Mouse (Mus musculus) left cerebral cortex, adult 8-10 months (tissue): ENCODE measurements around the gene Pgm2. TPM values are rescaled to one million over a fixed set of nuclear protein-coding genes. Genes with fewer than 3 reads are reported as not detected.

Experiments used
- DNase-seq, 2 experiments: peaks; one replicate each; pipeline ENCODE4 v3.0.0; 2022; ENCODE audit warnings: low spot score in 2 of 2
- total RNA-seq, 4 experiments: library from RNA; stranded (reverse); gene quantifications; 2 replicates each; pipeline ENCODE4 v1.2.4; 2022

Pgm2 gene
- total RNA-seq, 4 experiments from 2014 or later: 9.2 to 12.4 (median 11.3) TPM

DNA sequence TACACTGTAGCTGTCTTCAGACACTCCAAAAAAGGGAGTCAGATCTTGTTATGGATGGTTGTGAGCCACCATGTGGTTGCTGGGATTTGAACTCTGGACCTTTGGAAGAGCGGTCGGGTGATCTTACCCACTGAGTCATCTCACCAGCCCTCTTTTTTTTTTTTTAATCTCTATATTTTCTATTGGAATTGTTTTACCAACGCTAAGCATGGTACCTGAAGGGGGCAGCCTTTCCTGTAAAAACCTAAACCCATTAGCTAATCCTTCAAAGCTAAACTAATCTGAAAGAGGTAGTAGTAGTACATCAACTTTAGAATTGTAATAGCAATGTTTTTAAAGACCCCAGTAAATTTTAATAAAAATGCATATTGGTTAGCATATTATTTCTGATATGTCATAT lies 17.2 kb upstream of the Pgm2 start:
- no peak for DNase-seq

DNA sequence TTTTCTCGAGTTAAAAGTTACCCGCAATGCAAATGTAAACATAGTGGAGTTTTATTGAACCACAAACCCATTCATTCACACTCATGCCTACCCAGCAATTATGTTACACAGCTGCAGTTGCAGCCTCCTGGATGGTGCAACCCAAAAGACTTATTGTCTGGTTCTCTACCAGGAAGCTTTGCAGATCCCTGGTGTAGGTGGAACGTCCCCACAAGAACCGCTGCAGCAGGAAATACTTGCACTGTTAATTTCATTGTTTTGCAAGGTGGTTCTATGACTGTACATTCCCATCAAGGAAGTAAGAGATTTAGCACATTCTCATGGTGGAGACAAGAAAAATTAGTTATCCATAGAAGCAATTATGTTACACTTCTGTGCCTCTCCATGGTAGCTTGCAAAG lies 15.4 kb upstream of the Pgm2 start:
- DNase-seq: no peak

DNA sequence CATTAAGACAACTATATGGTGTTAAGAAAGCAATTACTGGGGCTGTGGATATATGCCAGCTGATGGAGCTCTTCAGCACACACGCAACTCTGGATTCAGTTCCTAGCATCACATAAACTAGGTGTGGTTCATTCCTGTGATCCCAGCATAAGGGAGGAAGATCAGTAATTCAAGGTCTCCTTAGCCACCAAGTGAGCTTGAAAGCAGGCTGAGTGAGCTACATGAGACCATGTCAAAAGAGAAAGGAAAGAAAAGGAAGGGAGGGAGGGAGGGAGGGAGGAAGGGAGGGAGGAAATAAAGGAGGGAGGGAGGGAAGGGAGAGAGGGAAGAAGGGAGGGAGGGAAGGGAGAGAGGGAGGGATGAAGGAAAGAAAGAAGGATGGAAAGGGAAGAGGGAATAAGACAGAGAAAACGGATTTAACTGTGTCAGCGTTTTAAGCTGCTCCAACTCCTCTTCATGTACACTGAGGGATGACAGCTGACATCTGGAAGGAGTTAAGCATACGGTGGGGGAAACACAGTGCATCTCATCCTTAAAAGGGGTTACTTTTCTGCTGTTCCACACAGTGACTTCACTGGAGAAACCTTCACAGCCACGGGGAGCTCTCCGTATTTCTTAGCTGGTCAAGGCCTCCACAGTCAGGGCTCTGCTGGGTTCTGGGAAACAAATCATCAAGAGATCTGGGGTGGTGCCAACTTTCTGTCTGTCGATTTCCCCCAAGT lies 13.8 kb upstream of the Pgm2 start:
- DNase-seq: no peak

DNA sequence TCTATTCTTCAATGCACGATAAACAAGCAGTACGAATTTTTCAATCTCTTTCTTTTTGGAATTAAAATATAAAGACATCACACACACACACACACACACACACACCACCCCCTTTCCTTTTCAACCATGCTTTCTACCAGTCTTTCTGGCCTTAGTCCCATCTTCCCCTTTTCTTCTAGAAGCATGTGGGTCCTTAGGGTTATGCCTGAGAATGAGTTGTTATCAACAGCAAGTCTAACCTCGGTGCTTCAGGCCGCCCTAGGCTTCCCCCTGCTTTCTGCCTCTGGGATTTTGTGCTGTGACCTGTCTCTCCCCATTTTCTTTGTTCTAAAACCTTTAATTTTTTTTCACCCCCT lies 13.3 kb upstream of the Pgm2 start:
- no peak for DNase-seq

DNA sequence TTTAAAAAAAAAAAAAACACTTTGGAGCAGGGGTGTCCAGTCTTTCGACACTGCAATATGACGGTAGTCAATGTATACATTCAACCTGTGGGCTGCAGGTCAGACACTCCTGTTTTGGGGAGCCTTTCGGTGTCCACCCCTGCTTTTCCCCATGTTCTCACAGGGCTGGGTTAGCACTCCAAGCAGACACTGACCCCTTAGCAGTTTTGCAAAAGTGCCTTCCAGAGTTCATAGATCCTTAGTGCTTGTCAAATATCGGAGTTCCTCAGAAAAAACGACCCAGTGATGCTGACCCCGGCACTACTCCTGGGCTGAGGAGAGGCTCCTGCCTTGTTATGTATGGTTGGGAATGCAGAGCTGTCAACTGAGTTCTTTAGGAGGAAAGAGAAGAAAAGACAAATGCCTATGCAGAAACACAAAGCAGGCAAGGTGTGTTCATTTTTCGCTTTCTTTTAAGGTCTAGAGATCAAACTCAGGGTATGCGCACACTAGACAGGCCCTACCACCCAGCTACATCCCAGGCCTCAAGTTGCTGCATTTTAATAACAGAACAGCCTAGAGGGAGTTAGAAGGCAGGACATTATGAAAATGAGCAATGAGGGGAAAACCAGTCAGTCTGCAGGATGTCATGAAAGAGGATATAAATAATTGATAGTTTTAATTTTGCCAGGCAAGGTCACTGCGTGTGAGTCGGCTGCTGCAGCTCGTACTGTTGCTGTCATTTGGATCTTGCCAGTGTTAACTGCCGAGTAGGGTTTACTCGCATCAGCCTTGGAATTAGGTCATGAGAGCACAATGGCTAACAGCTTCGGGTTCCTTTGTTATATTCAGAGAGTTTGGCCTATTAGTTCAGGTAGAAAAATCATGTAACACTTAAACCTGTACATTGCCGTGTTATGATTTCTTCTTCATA lies 9.0 kb upstream of the Pgm2 start:
- no peak for DNase-seq

DNA sequence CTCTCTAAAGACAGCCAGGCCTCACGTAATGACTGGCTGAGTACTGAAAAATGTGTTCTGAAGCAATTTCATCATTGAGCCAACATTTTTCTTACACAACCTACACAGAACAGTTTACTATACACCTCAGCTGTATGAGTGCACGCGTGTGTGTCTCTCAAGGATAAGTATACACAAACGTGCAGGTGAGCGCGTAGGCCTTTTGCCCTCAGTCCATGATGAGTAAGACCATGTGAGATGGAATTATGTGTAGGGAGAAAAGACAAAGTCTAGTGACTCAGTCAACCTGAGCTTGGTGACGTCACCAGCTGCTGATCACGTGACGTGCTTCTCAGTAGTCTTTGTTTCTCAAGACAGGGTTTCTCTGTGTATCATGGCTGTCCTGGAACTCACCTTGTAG lies 7.3 kb upstream of the Pgm2 start:
- no peak for DNase-seq

DNA sequence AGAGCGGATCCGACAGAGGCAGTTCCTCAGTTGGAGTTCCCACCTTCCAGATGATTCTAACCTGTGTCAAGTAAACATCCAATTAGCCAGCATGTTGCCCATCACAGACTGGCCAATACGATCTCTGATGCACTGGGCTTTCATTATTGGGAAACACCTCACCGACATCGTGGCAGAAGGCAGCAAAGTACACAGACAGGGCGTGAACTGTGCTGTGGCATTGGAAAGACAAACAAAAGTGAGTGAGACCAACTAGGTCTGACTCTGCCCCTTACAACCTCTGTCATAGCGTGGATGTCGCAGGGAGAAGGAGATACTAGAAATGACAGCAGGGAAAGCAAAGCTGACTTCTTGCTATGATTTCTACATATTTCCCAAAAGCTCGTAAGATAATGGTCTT lies 4.0 kb upstream of the Pgm2 start:
- DNase-seq: no peak

DNA sequence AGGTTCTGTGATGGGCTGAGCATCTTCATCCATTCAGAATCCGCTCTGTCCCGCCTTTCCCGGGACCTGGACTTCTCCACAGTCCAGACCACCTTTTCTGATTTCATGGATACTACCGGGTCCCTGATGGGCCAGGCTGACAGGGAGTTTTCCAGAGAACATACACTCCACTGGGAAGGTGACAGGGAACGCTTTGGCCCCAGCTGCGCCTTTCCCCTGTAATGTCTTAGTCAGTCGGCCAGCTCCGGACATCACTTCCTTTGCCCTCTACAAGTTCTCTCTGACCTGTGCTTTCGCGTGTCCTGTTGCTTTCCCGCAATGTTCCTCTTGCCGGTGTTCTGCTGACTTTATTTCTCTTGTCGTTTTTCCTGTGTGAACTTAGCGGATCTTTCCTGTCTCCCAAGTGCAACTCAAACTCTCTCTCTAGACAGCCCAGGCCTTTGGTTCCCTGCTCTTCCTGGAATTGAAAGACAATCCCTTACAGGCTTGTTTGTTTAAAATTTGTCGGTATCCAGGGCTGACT lies 660 bp downstream of the Pgm2 start:
- DNase-seq: peak in 1 of 2 experiments; percentile 12

DNA sequence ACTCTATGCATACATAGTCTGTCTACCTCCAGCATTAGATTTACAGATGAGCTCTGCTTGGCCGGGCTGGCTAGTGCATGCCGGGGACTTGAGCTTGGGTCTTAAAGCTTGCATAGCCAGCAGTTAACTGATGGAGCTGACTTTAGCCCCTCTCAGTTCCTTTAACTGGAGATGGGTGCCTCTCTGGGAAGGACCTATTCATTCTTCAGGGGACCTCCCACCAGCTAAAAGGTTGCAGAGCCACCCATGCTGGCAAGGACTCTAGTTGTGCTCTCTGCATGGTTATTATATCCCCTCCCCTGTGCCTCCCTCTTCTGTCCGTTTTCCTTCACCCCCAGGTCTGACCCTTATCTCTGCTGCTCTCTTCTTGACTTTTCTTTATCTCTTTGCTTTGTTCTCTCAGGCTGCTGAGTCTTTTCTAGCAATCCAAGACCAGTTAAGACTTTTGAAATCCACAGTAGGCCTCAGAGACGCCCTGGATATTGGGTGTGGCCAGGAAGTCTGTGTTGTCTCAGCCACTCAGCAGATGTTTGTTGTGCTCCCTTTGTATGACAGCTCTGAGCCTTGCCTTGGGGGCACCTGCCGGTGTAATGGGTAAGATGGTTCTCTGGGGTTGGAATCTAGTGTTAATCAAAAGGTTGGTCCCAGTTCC lies 2.7 kb downstream of the Pgm2 start:
- no peak for DNase-seq

DNA sequence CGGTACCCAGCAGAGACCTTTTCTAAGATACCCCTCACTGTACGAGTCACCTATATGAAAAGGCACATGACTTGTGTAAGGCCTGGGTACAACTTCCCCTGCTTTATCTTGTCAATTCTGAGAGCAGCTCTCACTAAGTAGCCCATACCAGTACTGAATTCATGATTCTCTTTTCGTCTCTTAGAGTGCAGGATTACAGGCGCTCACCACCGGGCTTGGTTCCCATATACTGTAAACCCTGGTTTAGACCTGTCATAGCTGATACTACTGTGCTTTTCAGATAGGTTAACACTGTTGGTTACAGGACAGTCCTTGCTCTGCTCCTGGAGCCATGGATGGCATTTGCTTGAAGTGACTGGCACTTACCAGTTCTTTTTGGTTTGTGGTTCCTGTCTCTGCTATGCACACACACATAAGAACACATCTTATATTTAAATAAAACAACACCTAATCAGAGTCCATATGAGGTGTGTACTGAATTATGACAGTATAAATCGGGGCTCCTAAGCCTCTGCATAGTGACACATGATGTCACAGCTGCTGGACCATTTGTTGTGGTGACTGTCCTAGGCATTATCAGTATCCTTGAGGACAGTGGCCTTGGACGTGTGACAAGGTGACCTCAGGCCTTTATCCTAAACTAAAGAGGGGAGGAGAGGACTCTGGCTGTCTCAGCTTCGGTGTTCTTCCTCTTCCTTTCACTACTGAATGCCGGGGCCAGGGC lies 9.4 kb downstream of the Pgm2 start:
- no peak for DNase-seq

DNA sequence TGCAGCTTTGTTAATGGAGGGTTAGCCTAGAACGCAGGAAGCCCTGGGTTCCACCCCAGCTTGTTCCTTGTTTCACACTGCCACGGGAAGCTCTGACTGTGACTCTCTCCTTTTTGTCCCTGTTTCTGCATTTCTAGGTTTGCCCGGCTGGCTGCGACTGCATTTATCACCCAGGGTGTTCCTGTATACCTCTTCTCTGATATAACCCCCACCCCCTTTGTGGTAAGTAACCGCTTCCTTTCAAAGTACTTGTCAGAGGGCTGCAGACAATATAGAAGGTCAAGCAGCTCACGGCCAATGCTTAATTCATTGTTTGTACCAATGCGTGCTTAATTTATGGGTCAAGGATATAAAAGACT lies 9.9 kb downstream of the Pgm2 start:
- no peak for DNase-seq

DNA sequence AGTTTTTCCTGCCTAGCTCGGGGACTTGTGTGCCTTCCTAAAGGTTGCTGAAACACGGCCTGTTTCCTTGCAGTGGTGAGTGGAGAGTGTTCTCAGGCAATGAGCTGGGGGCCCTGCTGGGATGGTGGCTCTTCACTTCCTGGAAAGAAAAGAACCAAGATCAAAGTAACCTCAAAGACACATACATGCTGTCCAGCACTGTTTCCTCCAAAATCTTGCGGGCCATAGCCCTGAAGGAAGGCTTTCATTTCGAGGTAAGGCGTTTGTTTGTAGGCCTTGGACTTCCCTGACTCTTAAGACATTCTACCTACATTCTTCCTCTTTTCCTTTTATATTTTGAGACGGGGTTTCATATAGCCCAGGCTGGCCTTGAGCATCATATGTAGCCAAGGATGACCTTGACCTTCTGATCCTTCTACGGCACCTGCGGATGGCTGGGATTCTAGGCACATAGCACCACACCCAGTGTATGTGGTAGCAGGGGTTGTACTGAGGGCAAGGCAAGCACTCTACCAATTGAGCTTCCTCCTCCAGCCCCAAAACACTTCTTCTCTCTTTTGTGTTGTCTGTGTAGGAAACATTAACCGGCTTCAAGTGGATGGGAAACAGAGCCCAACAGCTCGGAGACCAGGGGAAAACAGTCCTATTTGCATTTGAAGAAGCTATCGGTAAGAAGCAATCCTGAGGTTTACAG lies 15.0 kb downstream of the Pgm2 start:
- DNase-seq: no peak

DNA sequence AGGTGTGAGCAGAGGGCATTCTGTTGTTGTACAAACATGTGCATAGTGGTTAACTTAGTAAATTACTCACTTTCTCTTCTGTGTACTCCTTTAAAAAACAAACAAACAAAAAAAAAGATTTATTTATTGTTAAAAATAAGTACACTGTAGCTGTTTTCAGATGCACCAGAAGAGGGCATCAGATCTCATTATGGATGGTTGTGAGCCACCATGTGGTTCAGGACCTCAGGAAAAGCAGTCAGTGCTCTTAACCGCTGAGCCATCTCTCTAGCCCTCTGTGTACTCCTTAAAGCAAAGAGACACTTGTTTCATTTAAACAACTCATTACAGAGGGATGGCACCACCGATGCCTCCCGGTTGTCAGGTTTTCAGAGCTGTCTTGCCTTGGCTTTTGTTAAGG lies 16.5 kb downstream of the Pgm2 start:
- DNase-seq: no peak

DNA sequence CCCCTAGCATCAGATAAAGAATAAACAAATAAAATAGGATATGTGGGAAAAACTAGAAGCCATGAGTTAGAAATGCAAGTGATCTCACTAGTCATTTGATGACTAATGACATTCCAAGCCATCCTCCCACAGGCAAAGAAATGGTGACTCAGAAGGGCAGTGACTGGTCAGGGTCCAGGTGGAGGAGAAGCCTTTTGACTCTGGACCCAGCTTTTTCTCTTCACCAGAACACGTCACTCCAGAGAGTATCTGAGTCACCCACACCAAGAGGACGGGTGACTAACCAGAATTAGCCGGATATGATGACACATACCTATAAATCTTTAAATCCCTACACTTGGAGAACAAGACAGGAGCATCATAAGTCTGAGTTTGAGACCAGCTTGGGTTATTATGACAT lies 19.6 kb downstream of the Pgm2 start:
- no peak for DNase-seq

DNA sequence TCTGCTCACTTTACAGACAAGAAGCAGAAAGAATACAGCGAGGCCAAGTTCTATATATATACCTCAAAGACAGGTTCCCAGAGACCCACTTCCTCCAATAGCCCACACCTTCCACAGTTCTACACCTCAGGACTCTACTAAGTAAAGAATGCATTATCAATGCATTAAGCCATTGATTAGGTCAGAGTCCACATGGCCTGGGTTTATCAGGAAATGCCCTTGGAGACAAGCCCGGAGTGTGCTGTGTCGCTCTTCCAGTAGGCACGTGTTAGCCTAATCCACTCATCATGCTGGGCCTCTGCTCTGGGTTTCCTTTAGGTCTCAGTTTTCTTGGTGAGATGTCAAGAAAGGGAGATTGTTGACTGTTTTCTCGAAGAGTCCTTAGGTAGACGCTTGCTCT lies 21.5 kb downstream of the Pgm2 start:
- no peak for DNase-seq

DNA sequence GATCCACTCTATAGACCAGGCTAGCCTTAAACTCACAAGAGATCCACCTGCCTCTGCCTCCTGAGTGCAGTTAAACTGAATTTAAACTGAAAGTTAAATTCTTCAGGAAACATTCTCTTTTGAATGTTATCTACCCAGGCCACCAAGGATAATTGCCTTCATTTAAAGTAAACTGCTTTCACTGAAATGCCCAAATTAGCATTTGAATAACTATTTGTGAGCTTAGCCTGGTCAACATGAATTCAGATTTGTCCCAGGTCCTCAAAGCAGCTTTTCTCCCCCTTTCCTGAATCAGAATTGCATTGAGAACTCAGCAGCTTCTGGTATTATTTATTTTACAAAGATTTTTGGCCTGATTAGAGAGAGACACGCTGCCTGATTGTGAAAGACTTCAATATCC lies 24.4 kb downstream of the Pgm2 start:
- DNase-seq: no peak

DNA sequence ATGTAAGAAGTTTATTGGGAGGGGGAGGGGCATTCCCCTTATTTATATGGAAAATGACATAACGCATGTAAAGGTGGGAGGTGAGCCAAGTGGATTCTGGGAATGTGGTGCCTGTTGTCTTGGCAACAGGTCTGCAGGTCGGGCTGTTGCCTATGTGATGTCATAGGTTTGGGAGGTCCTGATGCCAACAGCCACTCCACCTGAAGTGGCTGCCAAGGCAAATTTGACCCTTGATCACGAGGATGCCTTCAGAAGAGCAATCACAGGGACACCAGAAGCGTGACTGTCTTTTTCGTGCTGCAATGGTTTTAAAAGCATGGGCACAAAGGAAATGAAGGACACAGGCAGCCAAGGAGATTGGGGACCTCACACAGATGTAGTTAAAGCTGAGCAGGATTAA lies 33.0 kb downstream of the Pgm2 start:
- DNase-seq: no peak

DNA sequence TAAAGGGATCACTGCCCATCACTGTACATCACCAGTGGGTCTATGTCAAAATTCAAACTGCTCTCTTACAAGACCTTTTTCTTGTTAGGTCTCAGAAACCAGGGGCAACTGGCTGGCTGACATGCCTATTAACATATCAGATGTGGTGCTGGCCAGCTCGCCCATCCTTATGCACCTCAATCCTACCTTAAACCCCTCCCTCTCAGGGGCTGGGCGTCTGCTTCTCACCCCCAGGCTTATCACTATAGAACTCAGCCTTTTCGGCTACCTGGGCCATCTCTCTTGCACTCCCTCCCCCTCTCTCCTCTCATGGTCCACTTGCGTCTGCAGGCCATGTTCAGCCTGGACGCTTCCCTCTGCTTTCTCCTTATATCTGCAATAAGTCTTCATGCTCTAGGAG lies 38.8 kb downstream of the Pgm2 start:
- no peak for DNase-seq

DNA sequence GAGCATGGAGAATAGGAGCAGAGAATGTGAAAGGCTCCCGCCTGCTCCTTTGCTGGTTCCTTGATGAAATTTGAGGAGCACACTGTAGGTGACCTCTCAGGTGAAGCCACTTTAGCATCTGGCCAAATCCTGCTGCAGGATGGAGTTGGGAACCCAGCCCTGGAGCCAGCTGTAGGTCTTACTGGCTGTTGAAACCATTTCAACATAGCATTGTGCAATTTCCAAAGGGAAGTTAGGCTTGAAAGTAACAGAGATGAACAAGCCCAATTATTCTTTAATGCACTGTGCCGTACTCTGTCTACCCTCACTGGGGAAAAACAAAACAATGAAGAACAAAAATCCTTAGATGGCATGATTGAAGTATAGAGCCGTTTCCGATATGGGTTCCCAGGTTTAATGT lies 41.2 kb downstream of the Pgm2 start:
- no peak for DNase-seq

DNA sequence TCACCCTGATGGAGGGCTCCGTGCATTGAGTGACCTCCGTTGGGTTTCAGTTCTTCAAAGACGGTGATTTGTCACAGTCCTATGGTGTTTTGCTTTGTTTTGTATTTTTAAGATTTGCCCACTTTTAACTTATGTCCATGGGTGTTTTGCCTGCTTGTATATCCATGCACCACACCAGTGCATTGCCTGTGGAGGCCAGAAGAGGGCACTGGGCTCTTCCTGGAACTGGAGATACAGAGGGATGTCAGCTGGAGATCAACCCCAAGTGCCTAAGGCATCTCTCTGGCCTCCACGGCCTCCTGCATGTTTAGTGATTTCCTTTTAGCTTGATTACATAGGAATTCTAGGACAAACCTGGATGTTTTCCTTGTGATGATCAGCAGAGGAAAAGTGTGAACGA lies 43.6 kb downstream of the Pgm2 start:
- DNase-seq: no peak

DNA sequence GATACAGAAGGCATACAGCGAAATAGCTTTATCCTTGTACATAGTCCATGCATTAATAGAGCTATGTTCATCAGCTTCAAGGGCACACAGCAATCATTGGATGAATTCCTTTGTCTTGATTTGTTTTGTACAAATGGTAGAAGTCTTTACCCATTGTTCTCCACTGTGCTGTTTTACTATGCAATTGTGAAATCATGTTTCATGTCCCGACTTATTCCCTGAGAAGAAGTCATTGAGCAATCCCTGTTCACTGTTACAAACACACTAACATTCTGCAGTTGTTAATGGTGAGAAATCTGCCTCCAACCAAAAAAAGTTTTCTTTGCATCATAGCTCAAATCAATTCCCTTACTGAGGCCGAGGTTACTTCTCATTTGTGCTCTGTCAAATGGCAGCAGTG lies 47.5 kb downstream of the Pgm2 start:
- no peak for DNase-seq
